Mouse (Mus musculus) erythroblast, embryonic 14.5 days (primary cell): ENCODE results near the gene Adig.

Experiments used
- GATA1 ChIP-seq: IDR thresholded peaks from 2 replicates; pipeline ENCODE4 v1.6.1; 2012; ENCODE audit warnings: low read length, inconsistent platforms, mixed read lengths
- TAL1 ChIP-seq: IDR thresholded peaks from 3 replicates; pipeline ENCODE4 v1.6.1; 2012; ENCODE audit warnings: low read length, inconsistent platforms, mixed read lengths

- TF ChIP-seq GATA1: no peak
- no peak for TF ChIP-seq TAL1
Observed at GRCm38 (mm10) chr2:158519800-158520199, 17.4 kb downstream of the Adig start.
